Mouse (Mus musculus): Measurements from ENCODE around the gene Amigo2. TPM values are rescaled to one million over a fixed set of nuclear protein-coding genes. Genes with fewer than 3 reads are reported as not detected.

Amigo2 gene
- polyA plus RNA-seq (2015; fragmentation: Nextera tagmentation; extraction: Ambion mirVana), result 17.2 and 18.3 TPM in 2 replicates

- H3K9me3 ChIP-seq, result no peaks in the 10 kb centered on the region
- peak within 1 kb of the TSS; percentile 85 for H3K4me2 ChIP-seq
- ATAC-seq (replicated peaks), result peak; percentile 94
- peak within 1 kb of the TSS; percentile 81 for H3K9ac ChIP-seq
- peaks cover 11% of the 10 kb centered on the region; the same call in 1 of the 2 replicates for H3K27me3 ChIP-seq (replicated peaks)
- peaks cover 47% of the 10 kb centered on the region for H3K4me1 ChIP-seq
- peak within 1 kb of the TSS; percentile 60 for H3K4me3 ChIP-seq
- no peaks in the 10 kb centered on the region for H3K36me3 ChIP-seq (replicated peaks)
- under 1% methylated on average over 108 of the region's 125 CpGs for WGBS
- peak within 1 kb of the TSS; percentile 83 for H3K27ac ChIP-seq
Measured at GRCm38 (mm10) chr15:97246911-97247790, at the start of gene Amigo2, which contains the start of gene Pced1b. Gene Amigo2, minus strand, starts transcription at chr15:97247287. Gene Pced1b, plus strand, starts transcription at chr15:97247107.

GRCm38 (mm10) chr15:97291291-97292050 lies 44.4 kb upstream of the Amigo2 start:
- no peak for ATAC-seq (replicated peaks)
- Histone ChIP-seq H3K4me2 (no peak overlapping the region), H3K4me1 (no peaks in the 10 kb centered on the region), H3K4me3 (no peak overlapping the region), H3K9me3 (no peaks in the 10 kb centered on the region), H3K9ac (no peak overlapping the region), H3K36me3 (replicated peaks) (no peaks in the 10 kb centered on the region), H3K27ac (no peak overlapping the region), H3K27me3 (replicated peaks) (no peaks in the 10 kb centered on the region)
- 89% methylated on average over 21 of the region's 21 CpGs for WGBS

- H3K4me1 ChIP-seq, result no peaks in the 10 kb centered on the region
- H3K27ac ChIP-seq, result no peak overlapping the region
- no peaks in the 10 kb centered on the region for H3K36me3 ChIP-seq (replicated peaks)
- H3K4me3 ChIP-seq, result no peak overlapping the region
- H3K27me3 ChIP-seq (replicated peaks), result no peaks in the 10 kb centered on the region
- H3K4me2 ChIP-seq, result no peak overlapping the region
- ATAC-seq (replicated peaks), result no peak
- WGBS, result 95% methylated on average over 6 of the region's 6 CpGs
- no peak overlapping the region for H3K9ac ChIP-seq
- no peaks in the 10 kb centered on the region for H3K9me3 ChIP-seq
Measured at GRCm38 (mm10) chr15:97290351-97290750, 43.3 kb upstream of the Amigo2 start.

GRCm38 (mm10) chr15:97289176-97289575 lies 42.1 kb upstream of the Amigo2 start:
- no peaks in the 10 kb centered on the region for H3K27me3 ChIP-seq (replicated peaks)
- no peak for ATAC-seq (replicated peaks)
- no peaks in the 10 kb centered on the region for H3K4me1 ChIP-seq
- 87% methylated on average over 4 of the region's 4 CpGs for WGBS
- H3K9me3 ChIP-seq, result no peaks in the 10 kb centered on the region
- no peak overlapping the region for H3K4me2 ChIP-seq
- no peak overlapping the region for H3K9ac ChIP-seq
- no peaks in the 10 kb centered on the region for H3K36me3 ChIP-seq (replicated peaks)
- no peak overlapping the region for H3K4me3 ChIP-seq
- H3K27ac ChIP-seq, result no peak overlapping the region

GRCm38 (mm10) chr15:97288690-97289089 lies 41.6 kb upstream of the Amigo2 start:
- no peak overlapping the region for H3K27ac ChIP-seq
- WGBS, result 76% methylated on average over 13 of the region's 13 CpGs
- no peak for ATAC-seq (replicated peaks)
- H3K4me3 ChIP-seq, result no peak overlapping the region
- no peak overlapping the region for H3K9ac ChIP-seq
- H3K9me3 ChIP-seq, result no peaks in the 10 kb centered on the region
- H3K4me2 ChIP-seq, result no peak overlapping the region
- H3K4me1 ChIP-seq, result no peaks in the 10 kb centered on the region; the same call in 1 of the 2 replicates
- no peaks in the 10 kb centered on the region for H3K27me3 ChIP-seq (replicated peaks)
- no peaks in the 10 kb centered on the region for H3K36me3 ChIP-seq (replicated peaks)

- Histone ChIP-seq H3K4me1 (peaks cover 7% of the 10 kb centered on the region), H3K9me3 (no peaks in the 10 kb centered on the region), H3K4me3 (no peak overlapping the region), H3K27ac (no peak overlapping the region), H3K4me2 (no peak overlapping the region), H3K36me3 (replicated peaks) (no peaks in the 10 kb centered on the region), H3K27me3 (replicated peaks) (no peaks in the 10 kb centered on the region), H3K9ac (no peak overlapping the region)
- ATAC-seq (replicated peaks), result no peak
- 89% methylated on average over 5 of the region's 5 CpGs for WGBS
Measured at GRCm38 (mm10) chr15:97287436-97288143, 40.5 kb upstream of the Amigo2 start.

- WGBS, result 72% methylated on average over 10 of the region's 10 CpGs
- Histone ChIP-seq H3K27me3 (replicated peaks) (no peaks in the 10 kb centered on the region), H3K9ac (no peak overlapping the region), H3K36me3 (replicated peaks) (no peaks in the 10 kb centered on the region), H3K4me1 (peaks cover 14% of the 10 kb centered on the region), H3K4me3 (no peak overlapping the region), H3K4me2 (no peak overlapping the region), H3K27ac (no peak overlapping the region), H3K9me3 (no peaks in the 10 kb centered on the region)
- ATAC-seq (replicated peaks), result no peak
Measured at GRCm38 (mm10) chr15:97286731-97287130, 39.6 kb upstream of the Amigo2 start.

GRCm38 (mm10) chr15:97285665-97286212 lies 38.7 kb upstream of the Amigo2 start:
- Histone ChIP-seq H3K27me3 (replicated peaks) (no peaks in the 10 kb centered on the region), H3K9ac (no peak overlapping the region), H3K9me3 (no peaks in the 10 kb centered on the region), H3K36me3 (replicated peaks) (no peaks in the 10 kb centered on the region), H3K4me2 (no peak overlapping the region), H3K4me1 (peaks cover 20% of the 10 kb centered on the region), H3K27ac (no peak overlapping the region), H3K4me3 (no peak overlapping the region)
- no peak for ATAC-seq (replicated peaks)
- 92% methylated on average over 10 of the region's 10 CpGs for WGBS

GRCm38 (mm10) chr15:97284201-97284600 lies 37.1 kb upstream of the Amigo2 start:
- H3K27ac ChIP-seq, result no peak overlapping the region
- no peaks in the 10 kb centered on the region for H3K36me3 ChIP-seq (replicated peaks)
- no peak overlapping the region for H3K4me3 ChIP-seq
- peaks cover 26% of the 10 kb centered on the region for H3K4me1 ChIP-seq
- no peaks in the 10 kb centered on the region for H3K9me3 ChIP-seq
- H3K27me3 ChIP-seq (replicated peaks), result no peaks in the 10 kb centered on the region
- H3K4me2 ChIP-seq, result no peak overlapping the region
- no peak overlapping the region for H3K9ac ChIP-seq
- 84% methylated on average over 5 of the region's 5 CpGs for WGBS
- ATAC-seq (replicated peaks), result no peak

- Histone ChIP-seq H3K9me3 (no peaks in the 10 kb centered on the region), H3K4me2 (peak overlapping the region; percentile 28; the same call in 1 of the 2 replicates), H3K4me3 (no peak overlapping the region), H3K4me1 (peaks cover 26% of the 10 kb centered on the region), H3K36me3 (replicated peaks) (no peaks in the 10 kb centered on the region), H3K27me3 (replicated peaks) (no peaks in the 10 kb centered on the region), H3K27ac (peak overlapping the region; percentile 69), H3K9ac (no peak overlapping the region)
- ATAC-seq (replicated peaks), result peak; percentile 56; the same call in 1 of the 2 replicates
- 38% methylated on average over 6 of the region's 6 CpGs for WGBS
Measured at GRCm38 (mm10) chr15:97282572-97282881, 35.4 kb upstream of the Amigo2 start.

GRCm38 (mm10) chr15:97281712-97282571 lies 34.9 kb upstream of the Amigo2 start:
- 40% methylated on average over 10 of the region's 10 CpGs for WGBS
- H3K4me2 ChIP-seq, result peak overlapping the region; percentile 28; the same call in 1 of the 2 replicates

More at GRCm38 (mm10) chr15:97281712-97282571, 34.9 kb upstream of the Amigo2 start:
- no peaks in the 10 kb centered on the region for H3K27me3 ChIP-seq (replicated peaks)
- H3K4me1 ChIP-seq, result peaks cover 29% of the 10 kb centered on the region
- H3K4me3 ChIP-seq, result no peak overlapping the region
- H3K9me3 ChIP-seq, result no peaks in the 10 kb centered on the region
- H3K27ac ChIP-seq, result peak overlapping the region; percentile 69
- H3K9ac ChIP-seq, result no peak overlapping the region
- peak; percentile 87 for ATAC-seq (replicated peaks)
- no peaks in the 10 kb centered on the region for H3K36me3 ChIP-seq (replicated peaks)

Data from midbrain, embryonic 15.5 days (tissue).